Mouse (Mus musculus) granulocyte monocyte progenitor cell, adult 5-6 weeks (primary cell): ENCODE data around the gene Hdac7. TPM values are rescaled to one million over a fixed set of nuclear protein-coding genes. Genes with fewer than 3 reads are reported as not detected.

Experiments used
- ATAC-seq: replicated peaks from 2 replicates; pipeline ENCODE4 v1.8.0; 2016; ENCODE audit warnings: mild to moderate bottlenecking, moderate TSS enrichment, inconsistent platforms; ENCODE audit not compliant: poor library complexity, severe bottlenecking
- total RNA-seq, 2 experiments: library from RNA; stranded (forward) in 1 of 2; stranded (reverse) in 1 of 2; fragments of 200-712, 200-1000 nt in 1 of 2; fragments of >200 nt in 1 of 2; fragmentation: Nextera tagmentation in 1 of 2; gene quantifications; 2 replicates each; pipeline ENCODE4 v1.2.3; 2014 to 2017

Gene Hdac7
- total RNA-seq, 2 experiments from 2014 or later: 6.1 to 52.1 TPM

GRCm38 (mm10) chr15:97836153-97836893, 8.0 kb downstream of the Hdac7 start:
- ATAC-seq: no peak

- peak; percentile 38 for ATAC-seq
These were observed 11.4 kb downstream of the Hdac7 start for GRCm38 (mm10) chr15:97832764-97833479.

GRCm38 (mm10) chr15:97831987-97832640, 12.2 kb downstream of the Hdac7 start:
- no peak for ATAC-seq

GRCm38 (mm10) chr15:97831242-97831986, 12.9 kb downstream of the Hdac7 start:
- ATAC-seq: peak; percentile 23; the same call in 1 of the 2 replicates

- no peak; the same call in 1 of the 2 replicates for ATAC-seq
These were observed 13.5 kb downstream of the Hdac7 start for GRCm38 (mm10) chr15:97830788-97831241.

GRCm38 (mm10) chr15:97830253-97830787, 14.0 kb downstream of the Hdac7 start:
- no peak for ATAC-seq

- ATAC-seq: no peak
These were observed 14.9 kb downstream of the Hdac7 start for GRCm38 (mm10) chr15:97829432-97829831.

GRCm38 (mm10) chr15:97828901-97829338, 15.4 kb downstream of the Hdac7 start:
- peak; percentile 37 for ATAC-seq

GRCm38 (mm10) chr15:97828221-97828842, 16.0 kb downstream of the Hdac7 start:
- ATAC-seq: no peak

- no peak for ATAC-seq
These were observed 16.9 kb downstream of the Hdac7 start for GRCm38 (mm10) chr15:97827401-97827800.

GRCm38 (mm10) chr15:97826588-97827261, 17.6 kb downstream of the Hdac7 start:
- ATAC-seq: no peak

- no peak for ATAC-seq
These were observed 18.2 kb downstream of the Hdac7 start for GRCm38 (mm10) chr15:97825941-97826587.

- ATAC-seq: peak; percentile 66
These were observed 19.0 kb downstream of the Hdac7 start for GRCm38 (mm10) chr15:97825071-97825940.

- ATAC-seq: 0 out of 2 replicates have a peak, but pooled peaks have one; percentile 1
These were observed 20.3 kb downstream of the Hdac7 start for GRCm38 (mm10) chr15:97824042-97824441.

GRCm38 (mm10) chr15:97823479-97823878, 20.8 kb downstream of the Hdac7 start:
- ATAC-seq: no peak

GRCm38 (mm10) chr15:97822545-97823228, 21.6 kb downstream of the Hdac7 start:
- peak; percentile 23 for ATAC-seq

- ATAC-seq: peak; percentile 18; the same call in 1 of the 2 replicates
These were observed 22.3 kb downstream of the Hdac7 start for GRCm38 (mm10) chr15:97821983-97822363.
